Mouse (Mus musculus): ENCODE measurements around the gene Prkg1. TPM values are rescaled to one million over a fixed set of nuclear protein-coding genes. Genes with fewer than 3 reads are reported as not detected.
"Not testable (repeated sequence)": the region's sequence is repeated elsewhere in the genome, so short reads cannot be mapped to it uniquely, and the experiment has no call there.

The Prkg1 gene
- polyA plus RNA-seq, 1 experiment from 2014 or later = 10.0 TPM

DNA sequence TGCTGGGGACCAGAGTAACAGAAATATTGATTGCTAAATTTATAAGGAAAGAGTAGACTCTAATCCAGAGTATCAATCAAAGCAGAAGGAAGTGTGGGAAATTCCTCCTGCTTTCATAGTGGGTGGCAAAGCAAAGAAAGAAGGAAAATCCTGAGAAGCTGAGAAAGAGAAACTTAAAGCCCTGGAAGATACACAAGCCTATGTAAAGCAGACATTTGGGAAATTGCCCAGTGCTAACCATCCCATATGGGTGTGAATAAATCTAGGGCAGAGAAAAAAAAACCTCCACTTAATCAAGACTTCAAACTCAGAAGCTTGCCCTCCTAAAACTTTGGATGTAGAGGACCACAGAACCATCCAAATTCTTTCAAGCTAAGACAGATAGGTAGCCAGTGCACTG is 532.4 kb downstream of the Prkg1 start:
- H3K9ac ChIP-seq = no peak overlapping the region
- no peaks in the 10 kb centered on the region for H3K36me3 ChIP-seq
- H3K9me3 ChIP-seq = no peaks in the 10 kb centered on the region
- H3K27me3 ChIP-seq (replicated peaks) = no peaks in the 10 kb centered on the region
- H3K4me1 ChIP-seq = no peaks in the 10 kb centered on the region
- ATAC-seq (ENCODE audit: insufficient read depth, low FRiP score, low read depth) = no peak
- H3K4me3 ChIP-seq (replicated peaks) = no peak overlapping the region
- no peak overlapping the region for H3K4me2 ChIP-seq
- H3K27ac ChIP-seq = no peak overlapping the region

DNA sequence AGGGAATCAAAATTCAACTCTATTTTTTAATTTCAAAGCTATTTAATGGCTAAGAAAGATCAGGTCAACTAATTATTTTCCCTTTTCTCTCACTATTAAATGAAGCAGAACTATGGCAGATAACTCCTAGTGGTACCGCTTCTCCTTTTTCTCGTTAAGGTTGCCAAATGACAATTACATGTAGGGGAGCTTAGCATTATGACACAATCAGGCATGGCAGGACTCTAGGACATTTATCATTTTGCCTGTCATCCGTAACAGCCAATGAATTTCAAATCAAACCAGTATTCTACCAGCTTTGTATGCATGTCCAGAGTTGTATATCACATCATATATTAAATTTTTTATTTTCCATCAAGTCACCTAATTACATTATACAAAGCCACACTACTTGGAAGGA is 536.4 kb downstream of the Prkg1 start:
- H3K36me3 ChIP-seq = no peaks in the 10 kb centered on the region
- H3K9ac ChIP-seq = no peak overlapping the region
- H3K27me3 ChIP-seq (replicated peaks) = no peaks in the 10 kb centered on the region
- no peak for ATAC-seq (ENCODE audit: insufficient read depth, low FRiP score, low read depth)
- no peaks in the 10 kb centered on the region for H3K9me3 ChIP-seq
- no peak overlapping the region for H3K4me3 ChIP-seq (replicated peaks)
- WGBS = 80% methylated on average over 3 of the region's 3 CpGs
- no peak overlapping the region for H3K27ac ChIP-seq
- H3K4me2 ChIP-seq = no peak overlapping the region
- no peaks in the 10 kb centered on the region for H3K4me1 ChIP-seq

DNA sequence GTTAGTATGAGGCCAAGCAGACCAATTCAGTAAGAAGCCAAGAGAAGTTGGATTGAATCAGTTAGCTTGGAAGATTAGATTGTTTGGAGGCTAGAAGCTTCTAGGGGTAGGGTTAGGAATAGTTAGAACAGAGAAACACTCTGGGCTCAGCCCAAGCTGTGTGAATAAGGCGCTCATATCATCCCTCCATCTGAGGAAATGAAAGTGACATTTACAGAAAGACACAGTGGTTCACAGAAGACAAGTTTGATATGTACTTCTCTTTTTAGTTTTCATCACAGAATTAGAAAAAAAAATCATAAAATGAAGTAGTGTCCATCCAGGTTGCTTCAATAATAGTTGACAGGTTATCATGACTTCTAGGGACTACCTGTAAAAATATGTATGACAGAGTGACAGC is 541.4 kb downstream of the Prkg1 start:
- H3K36me3 ChIP-seq = no peaks in the 10 kb centered on the region
- no peak for ATAC-seq (ENCODE audit: insufficient read depth, low FRiP score, low read depth)
- H3K4me3 ChIP-seq (replicated peaks) = no peak overlapping the region
- H3K27me3 ChIP-seq (replicated peaks) = no peaks in the 10 kb centered on the region
- no peak overlapping the region for H3K4me2 ChIP-seq
- H3K27ac ChIP-seq = no peak overlapping the region
- no peaks in the 10 kb centered on the region for H3K4me1 ChIP-seq
- 85% methylated on average over 1 of the region's 1 CpGs for WGBS
- no peak overlapping the region for H3K9ac ChIP-seq
- H3K9me3 ChIP-seq = no peaks in the 10 kb centered on the region

- not testable (repeated sequence) for H3K4me3 ChIP-seq (replicated peaks); H3K9ac ChIP-seq; ATAC-seq (ENCODE audit: insufficient read depth, low FRiP score, low read depth); H3K36me3 ChIP-seq; H3K4me2 ChIP-seq; H3K27me3 ChIP-seq (replicated peaks); H3K9me3 ChIP-seq; H3K4me1 ChIP-seq; H3K27ac ChIP-seq
- 74% methylated on average over 4 of the region's 4 CpGs for WGBS
Observed at GRCm38 (mm10) chr19:31219261-31219660, 545.6 kb downstream of the Prkg1 start.

- H3K27me3 ChIP-seq (replicated peaks) = no peaks in the 10 kb centered on the region
- no peak for ATAC-seq (ENCODE audit: insufficient read depth, low FRiP score, low read depth)
- no peak overlapping the region for H3K9ac ChIP-seq
- H3K4me1 ChIP-seq = no peaks in the 10 kb centered on the region
- H3K27ac ChIP-seq = no peak overlapping the region
- H3K4me3 ChIP-seq (replicated peaks) = no peak overlapping the region
- H3K4me2 ChIP-seq = no peak overlapping the region
- H3K9me3 ChIP-seq = no peaks in the 10 kb centered on the region
- 59% methylated on average over 3 of the region's 3 CpGs for WGBS
- H3K36me3 ChIP-seq = no peaks in the 10 kb centered on the region
Observed at GRCm38 (mm10) chr19:31210850-31211249, 554.0 kb downstream of the Prkg1 start.

DNA sequence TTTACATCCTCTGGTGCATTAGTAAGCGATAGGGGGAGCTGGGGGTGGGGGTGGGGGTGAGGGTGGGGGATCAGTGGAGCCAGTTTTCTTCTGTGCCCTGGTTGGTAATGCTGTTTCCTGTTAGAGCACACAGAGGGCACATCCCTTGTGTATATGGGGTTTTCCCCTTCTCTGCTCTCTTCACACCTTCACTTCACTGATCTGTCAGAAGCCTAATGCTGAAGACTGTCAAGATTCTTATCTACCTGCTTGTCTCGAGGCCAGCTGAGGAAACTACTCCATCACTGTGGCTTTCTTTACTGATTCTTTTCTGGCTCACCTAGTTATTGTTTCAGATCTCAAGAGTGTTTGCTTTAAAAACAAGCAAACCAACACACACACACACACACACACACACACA is 554.4 kb downstream of the Prkg1 start:
- Histone ChIP-seq H3K9me3 (no peaks in the 10 kb centered on the region), H3K27ac (no peak overlapping the region), H3K36me3 (no peaks in the 10 kb centered on the region), H3K4me2 (no peak overlapping the region), H3K4me3 (replicated peaks) (no peak overlapping the region), H3K4me1 (no peaks in the 10 kb centered on the region), H3K9ac (no peak overlapping the region), H3K27me3 (replicated peaks) (no peaks in the 10 kb centered on the region)
- ATAC-seq (ENCODE audit: insufficient read depth, low FRiP score, low read depth) = no peak
- WGBS = 37% methylated on average over 2 of the region's 2 CpGs

DNA sequence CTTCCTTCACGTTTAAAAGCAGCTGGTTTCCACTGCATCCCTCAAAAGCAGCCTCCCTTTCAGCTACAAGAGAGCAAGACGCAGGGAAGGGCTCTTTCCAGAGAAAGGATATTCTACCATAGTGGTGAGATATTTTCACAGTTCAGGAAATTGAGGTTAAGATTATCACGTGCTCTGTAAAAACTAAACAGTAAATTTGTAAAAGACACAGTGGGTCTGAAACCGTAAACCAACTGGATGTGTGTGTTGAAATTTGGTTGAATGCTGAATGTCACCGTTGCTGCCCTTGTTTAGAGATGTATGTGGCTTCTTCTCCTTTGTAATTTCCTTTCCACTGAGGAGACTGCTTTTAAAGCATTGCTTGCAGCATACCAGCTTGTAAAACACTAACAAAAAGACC is 565.2 kb downstream of the Prkg1 start:
- ATAC-seq (ENCODE audit: insufficient read depth, low FRiP score, low read depth) = no peak
- Histone ChIP-seq H3K9ac (no peak overlapping the region), H3K36me3 (no peaks in the 10 kb centered on the region), H3K27me3 (replicated peaks) (no peaks in the 10 kb centered on the region), H3K4me3 (replicated peaks) (no peak overlapping the region), H3K4me1 (no peaks in the 10 kb centered on the region), H3K9me3 (no peaks in the 10 kb centered on the region), H3K27ac (no peak overlapping the region), H3K4me2 (no peak overlapping the region)
- 38% methylated on average over 5 of the region's 5 CpGs for WGBS

DNA sequence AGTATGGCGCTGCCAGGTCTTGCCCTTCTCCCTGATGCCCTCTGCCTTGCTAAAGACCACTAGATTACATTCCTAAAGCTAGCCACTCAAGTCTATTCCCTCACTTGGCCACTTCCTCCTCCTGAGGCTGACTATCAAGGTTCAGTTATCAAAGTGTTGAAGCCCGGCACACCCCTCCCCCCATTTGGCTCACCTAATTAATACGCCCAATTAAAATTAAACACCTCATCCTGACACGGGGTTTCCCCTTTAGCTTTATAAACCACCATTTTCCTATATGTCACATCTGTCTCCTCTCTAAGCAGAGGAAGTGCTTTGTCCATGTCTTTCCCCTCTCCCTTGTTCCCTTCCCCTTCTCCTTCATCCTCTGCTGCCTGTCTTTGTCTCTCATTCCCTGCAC is 566.4 kb downstream of the Prkg1 start:
- no peak overlapping the region for H3K4me3 ChIP-seq (replicated peaks)
- H3K9me3 ChIP-seq = no peaks in the 10 kb centered on the region
- no peak for ATAC-seq (ENCODE audit: insufficient read depth, low FRiP score, low read depth)
- no peaks in the 10 kb centered on the region for H3K27me3 ChIP-seq (replicated peaks)
- no peaks in the 10 kb centered on the region for H3K4me1 ChIP-seq
- WGBS = 73% methylated on average over 4 of the region's 4 CpGs
- H3K36me3 ChIP-seq = no peaks in the 10 kb centered on the region
- H3K27ac ChIP-seq = no peak overlapping the region
- H3K4me2 ChIP-seq = no peak overlapping the region
- no peak overlapping the region for H3K9ac ChIP-seq

DNA sequence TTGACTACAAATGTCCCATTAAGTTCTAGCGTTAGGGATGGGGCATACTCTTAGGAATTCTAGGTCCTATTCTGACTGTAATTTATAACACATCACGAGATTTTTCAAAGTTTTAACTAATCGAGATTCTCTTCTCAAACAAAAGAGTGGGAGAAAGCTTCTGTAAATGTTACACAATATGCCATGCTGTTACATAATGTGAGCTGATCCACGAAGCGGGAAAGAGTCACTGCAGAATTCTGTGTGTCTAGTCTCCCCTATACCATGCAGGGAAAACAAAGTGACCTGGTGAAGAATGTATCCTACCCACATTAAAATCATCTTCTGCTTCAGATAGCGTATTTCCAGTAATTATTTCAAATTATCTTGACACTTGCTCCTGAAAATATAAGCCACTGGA is 567.8 kb downstream of the Prkg1 start:
- H3K9me3 ChIP-seq = no peaks in the 10 kb centered on the region
- H3K4me1 ChIP-seq = no peaks in the 10 kb centered on the region
- no peak overlapping the region for H3K9ac ChIP-seq
- no peaks in the 10 kb centered on the region for H3K27me3 ChIP-seq (replicated peaks)
- no peak overlapping the region for H3K27ac ChIP-seq
- no peak for ATAC-seq (ENCODE audit: insufficient read depth, low FRiP score, low read depth)
- 81% methylated on average over 6 of the region's 6 CpGs for WGBS
- H3K4me2 ChIP-seq = no peak overlapping the region
- no peak overlapping the region for H3K4me3 ChIP-seq (replicated peaks)
- no peaks in the 10 kb centered on the region for H3K36me3 ChIP-seq

- Histone ChIP-seq H3K27ac (no peak overlapping the region), H3K4me2 (no peak overlapping the region), H3K4me3 (replicated peaks) (no peak overlapping the region), H3K27me3 (replicated peaks) (no peaks in the 10 kb centered on the region), H3K4me1 (no peaks in the 10 kb centered on the region), H3K9ac (no peak overlapping the region), H3K9me3 (no peaks in the 10 kb centered on the region), H3K36me3 (no peaks in the 10 kb centered on the region)
- no peak for ATAC-seq (ENCODE audit: insufficient read depth, low FRiP score, low read depth)
- 83% methylated on average over 6 of the region's 6 CpGs for WGBS
Observed at GRCm38 (mm10) chr19:31188559-31189218, 576.1 kb downstream of the Prkg1 start.

GRCm38 (mm10) chr19:31180757-31181156 is 584.1 kb downstream of the Prkg1 start:
- 86% methylated on average over 4 of the region's 4 CpGs for WGBS
- Histone ChIP-seq H3K4me1 (no peaks in the 10 kb centered on the region), H3K27ac (no peak overlapping the region), H3K9me3 (no peaks in the 10 kb centered on the region), H3K27me3 (replicated peaks) (no peaks in the 10 kb centered on the region), H3K4me2 (no peak overlapping the region), H3K9ac (no peak overlapping the region), H3K4me3 (replicated peaks) (no peak overlapping the region), H3K36me3 (no peaks in the 10 kb centered on the region)
- no peak for ATAC-seq (ENCODE audit: insufficient read depth, low FRiP score, low read depth)

DNA sequence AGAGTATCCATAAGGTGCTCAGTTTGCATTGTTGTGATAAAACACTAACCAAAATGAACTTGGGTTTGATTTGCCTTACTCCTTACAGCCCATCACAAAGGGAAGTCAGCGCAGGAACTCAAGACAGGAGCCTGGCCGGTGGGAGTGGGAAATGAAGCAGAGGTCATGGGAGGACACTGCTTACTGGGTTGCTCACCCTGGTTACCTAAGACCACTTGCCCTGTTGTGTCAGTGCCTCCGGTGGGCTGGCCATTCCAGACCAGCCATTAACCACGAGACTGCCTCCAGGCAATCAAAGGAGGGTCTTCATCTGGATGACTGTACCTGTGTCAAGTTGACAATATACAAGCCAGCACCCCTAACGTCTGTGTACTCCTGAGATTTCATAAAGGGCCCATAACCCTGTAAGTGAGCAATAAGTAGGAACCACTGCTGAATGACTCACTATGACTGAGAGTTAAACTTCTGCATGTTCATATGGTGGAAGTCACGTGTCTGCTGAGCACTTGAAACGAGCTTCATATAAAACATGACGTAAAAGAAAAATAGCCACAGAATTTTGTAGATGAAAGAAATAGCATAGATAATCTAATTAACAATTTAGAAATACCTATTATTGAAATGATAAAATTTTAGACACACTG is 587.4 kb downstream of the Prkg1 start:
- Histone ChIP-seq H3K27ac (no peak overlapping the region), H3K9me3 (no peaks in the 10 kb centered on the region), H3K4me2 (no peak overlapping the region), H3K9ac (no peak overlapping the region), H3K27me3 (replicated peaks) (no peaks in the 10 kb centered on the region), H3K36me3 (no peaks in the 10 kb centered on the region), H3K4me1 (no peaks in the 10 kb centered on the region), H3K4me3 (replicated peaks) (no peak overlapping the region)
- WGBS = 80% methylated on average over 8 of the region's 8 CpGs
- ATAC-seq (ENCODE audit: insufficient read depth, low FRiP score, low read depth) = no peak

GRCm38 (mm10) chr19:31170985-31171384 is 593.8 kb downstream of the Prkg1 start:
- Histone ChIP-seq H3K36me3 (no peaks in the 10 kb centered on the region), H3K4me3 (replicated peaks) (no peak overlapping the region), H3K9me3 (no peaks in the 10 kb centered on the region), H3K9ac (no peak overlapping the region), H3K4me2 (no peak overlapping the region), H3K27ac (no peak overlapping the region), H3K27me3 (replicated peaks) (no peaks in the 10 kb centered on the region), H3K4me1 (no peaks in the 10 kb centered on the region)
- WGBS = 56% methylated on average over 1 of the region's 1 CpGs
- ATAC-seq (ENCODE audit: insufficient read depth, low FRiP score, low read depth) = no peak
